Mouse (Mus musculus) CH12.LX (cell line): Measurements from ENCODE around the gene Slc22a16. TPM values are rescaled to one million over a fixed set of nuclear protein-coding genes. Genes with fewer than 3 reads are reported as not detected.

Source experiments
- DNase-seq: peaks from one replicate; pipeline ENCODE4 v3.0.0-alpha.2; 2013; ENCODE audit errors: extremely low read depth
- H3K27ac ChIP-seq: 2 replicates; pipeline ENCODE4 v1.5.1; 2012; ENCODE audit warnings: low read depth, mild to moderate bottlenecking, control low read depth, moderate library complexity; ENCODE audit not compliant: insufficient read depth
- H3K27me3 ChIP-seq: replicated peaks from 2 replicates; pipeline ENCODE3; 2012; ENCODE audit warnings: inconsistent platforms
- H3K36me3 ChIP-seq, 2 experiments: replicated peaks in 1 of 2; 2 replicates each; pipeline versions ENCODE3 to v1.6.1; 2012; ENCODE audit warnings: inconsistent platforms in 1 of 2, low read length in 1 of 2, mild to moderate bottlenecking in 1 of 2, mixed read lengths in 1 of 2, moderate library complexity in 1 of 2; ENCODE audit not compliant: control insufficient read depth in 1 of 2, insufficient read depth in 1 of 2
- H3K4me1 ChIP-seq, 2 experiments: 2 replicates each; pipeline ENCODE4 v1.6.1; 2012; ENCODE audit warnings: inconsistent platforms in 1 of 2, moderate library complexity in 1 of 2; ENCODE audit not compliant: insufficient read depth in 2 of 2, control insufficient read depth in 1 of 2
- H3K4me2 ChIP-seq: 2 replicates; pipeline ENCODE4 v1.6.1; 2012; ENCODE audit warnings: low read depth, mild to moderate bottlenecking, control low read depth; ENCODE audit not compliant: poor library complexity, insufficient read depth, severe bottlenecking
- H3K4me3 ChIP-seq, 3 experiments: fragments of 150-350 bp in 1 of 3; sonication (generic) in 1 of 3; replicated peaks in 1 of 3; 2 replicates each; pipeline versions ENCODE3 to v1.5.1; 2011 to 2012; ENCODE audit warnings: low read depth in 2 of 3, low read length in 2 of 3, mild to moderate bottlenecking in 2 of 3, moderate library complexity in 2 of 3, control low read depth in 1 of 3, improper control_type of control experiment in 1 of 3, inconsistent platforms in 1 of 3, mixed read lengths in 1 of 3; ENCODE audit not compliant: poor library complexity in 1 of 3
- H3K79me2 ChIP-seq: replicated peaks from 2 replicates; pipeline ENCODE4 v1.6.1; 2012; ENCODE audit warnings: mild to moderate bottlenecking, moderate library complexity; ENCODE audit not compliant: control insufficient read depth, poor library complexity, insufficient read depth, severe bottlenecking; ENCODE audit errors: extremely low read depth
- H3K9ac ChIP-seq: 2 replicates; pipeline ENCODE4 v1.6.1; 2012; ENCODE audit warnings: low read depth, mild to moderate bottlenecking, control low read depth, moderate library complexity; ENCODE audit not compliant: insufficient read depth
- H3K9me3 ChIP-seq: replicated peaks from 2 replicates; pipeline ENCODE3; 2012; ENCODE audit warnings: low read length, inconsistent platforms, mixed read lengths
- BHLHE40 ChIP-seq: IDR thresholded peaks from 2 replicates; pipeline ENCODE4 v1.6.1; 2011; ENCODE audit warnings: mild to moderate bottlenecking, low read depth, low read length, improper control_type of control experiment
- ETS1 ChIP-seq: conservative IDR thresholded peaks from 2 replicates; pipeline ENCODE4 v1.6.1; 2012; ENCODE audit warnings: low read depth, mild to moderate bottlenecking, inconsistent platforms, low read length, improper control_type of control experiment, moderate library complexity
- GABPA ChIP-seq: IDR thresholded peaks from 2 replicates; pipeline ENCODE4 v1.6.1; 2012; ENCODE audit warnings: low read depth, low read length, improper control_type of control experiment, inconsistent platforms; ENCODE audit not compliant: insufficient replicate concordance
- IRF4 ChIP-seq: IDR thresholded peaks from 2 replicates; pipeline ENCODE4 v1.6.1; 2014; ENCODE audit warnings: low read depth, mild to moderate bottlenecking, inconsistent platforms, low read length, improper control_type of control experiment
- KAT2A ChIP-seq: IDR thresholded peaks from 2 replicates; pipeline ENCODE4 v1.6.1; 2012; ENCODE audit warnings: low read length, improper control_type of control experiment, inconsistent platforms; ENCODE audit not compliant: insufficient replicate concordance
- MAFK ChIP-seq: IDR thresholded peaks from 2 replicates; pipeline ENCODE4 v1.6.1; 2011; ENCODE audit warnings: low read length, improper control_type of control experiment; ENCODE audit not compliant: insufficient replicate concordance
- MAZ ChIP-seq: IDR thresholded peaks from 2 replicates; pipeline ENCODE4 v1.6.1; 2012; ENCODE audit warnings: low read depth, mild to moderate bottlenecking, inconsistent platforms, low read length, improper control_type of control experiment, moderate library complexity
- MEF2A ChIP-seq: IDR thresholded peaks from 2 replicates; pipeline ENCODE4 v1.6.1; 2014; ENCODE audit warnings: low read depth, mild to moderate bottlenecking, inconsistent platforms, low read length, improper control_type of control experiment, borderline replicate concordance
- MXI1 ChIP-seq: IDR thresholded peaks from 2 replicates; pipeline ENCODE4 v1.6.1; 2011; ENCODE audit warnings: mild to moderate bottlenecking, low read depth, low read length, improper control_type of control experiment
- MYC ChIP-seq: IDR thresholded peaks from 2 replicates; pipeline ENCODE4 v1.6.1; 2011; ENCODE audit warnings: low read depth, mild to moderate bottlenecking, improper control_type of control experiment, low read length
- NELFE ChIP-seq: IDR thresholded peaks from 2 replicates; pipeline ENCODE4 v1.6.1; 2011; ENCODE audit warnings: low read depth, low read length, improper control_type of control experiment
- PAX5 ChIP-seq: IDR thresholded peaks from 2 replicates; pipeline ENCODE4 v1.6.1; 2012; ENCODE audit warnings: low read length, inconsistent platforms, mixed read lengths
- POLR2A ChIP-seq: IDR thresholded peaks from 2 replicates; pipeline ENCODE4 v1.6.1; 2011; ENCODE audit warnings: low read depth, mild to moderate bottlenecking, improper control_type of control experiment, low read length
- POLR2AphosphoS2 ChIP-seq: IDR thresholded peaks from 2 replicates; pipeline ENCODE4 v1.6.1; 2011; ENCODE audit warnings: low read depth, low read length, improper control_type of control experiment
- RCOR1 ChIP-seq: conservative IDR thresholded peaks from 2 replicates; pipeline ENCODE4 v1.6.1; 2012; ENCODE audit warnings: low read depth, mild to moderate bottlenecking, inconsistent platforms, low read length, improper control_type of control experiment
- SIN3A ChIP-seq: IDR thresholded peaks from 2 replicates; pipeline ENCODE4 v1.6.1; 2012; ENCODE audit warnings: low read length, improper control_type of control experiment, inconsistent platforms
- TCF12 ChIP-seq: IDR thresholded peaks from 2 replicates; pipeline ENCODE4 v1.6.1; 2014; ENCODE audit warnings: low read depth, mild to moderate bottlenecking, inconsistent platforms, low read length, improper control_type of control experiment
- USF1 ChIP-seq: IDR thresholded peaks from 2 replicates; pipeline ENCODE4 v1.6.1; 2014; ENCODE audit warnings: low read depth, mild to moderate bottlenecking, inconsistent platforms, low read length, improper control_type of control experiment
- USF2 ChIP-seq: conservative IDR thresholded peaks from 2 replicates; pipeline ENCODE4 v1.6.1; 2011; ENCODE audit warnings: low read depth, low read length, improper control_type of control experiment
- ZC3H11A ChIP-seq: IDR thresholded peaks from 2 replicates; pipeline ENCODE4 v1.6.1; 2012; ENCODE audit warnings: low read depth, mild to moderate bottlenecking, inconsistent platforms, low read length, improper control_type of control experiment
- ZKSCAN1 ChIP-seq: IDR thresholded peaks from 2 replicates; pipeline ENCODE4 v1.6.1; 2012; ENCODE audit warnings: low read depth, inconsistent platforms, low read length, improper control_type of control experiment, borderline replicate concordance
- ZMIZ1 ChIP-seq: IDR thresholded peaks from 2 replicates; pipeline ENCODE4 v1.6.1; 2012; ENCODE audit warnings: low read depth, mild to moderate bottlenecking, inconsistent platforms, low read length, improper control_type of control experiment
- ZNF384 ChIP-seq: IDR thresholded peaks from 2 replicates; pipeline ENCODE4 v1.6.1; 2012; ENCODE audit warnings: low read depth, low read length, improper control_type of control experiment, inconsistent platforms
- dilution Hi-C: fragments of 300-500 bp; cut with MboI; formaldehyde crosslinking; loops from 2 replicates; pipeline ENCODE4 v1.14.3; 2020; ENCODE audit warnings: low sequenced_read_pairs; ENCODE audit not compliant: extremely low pct_unique_long_range_greater_than_20kb, extremely low pct_ligation_motif_present
- in situ Hi-C: fragments of 300-500 bp; cut with MboI; formaldehyde crosslinking; loops from 3 replicates; pipeline ENCODE4 v1.14.3; 2019; ENCODE audit warnings: low sequenced_read_pairs, low pct_ligation_motif_present, low pct_unique_long_range_greater_than_20kb, mixed read lengths
- polyA plus RNA-seq: library from polyadenylated mRNA; unstranded; fragments of >175 nt; gene quantifications from 2 replicates; pipeline ENCODE4 v1.2.1, GENCODE M21; 2012; ENCODE audit warnings: low read depth; ENCODE audit not compliant: insufficient read length
- total RNA-seq, 2 experiments: library from RNA; depleted of rRNA; stranded (reverse); fragments of 300-350 nt in 1 of 2; fragments of >200 nt in 1 of 2; gene quantifications; 2 replicates each; pipeline ENCODE4 v1.2.3; 2012 to 2014

Gene Slc22a16
- total and polyA plus RNA-seq, 3 experiments = not detected

DNA sequence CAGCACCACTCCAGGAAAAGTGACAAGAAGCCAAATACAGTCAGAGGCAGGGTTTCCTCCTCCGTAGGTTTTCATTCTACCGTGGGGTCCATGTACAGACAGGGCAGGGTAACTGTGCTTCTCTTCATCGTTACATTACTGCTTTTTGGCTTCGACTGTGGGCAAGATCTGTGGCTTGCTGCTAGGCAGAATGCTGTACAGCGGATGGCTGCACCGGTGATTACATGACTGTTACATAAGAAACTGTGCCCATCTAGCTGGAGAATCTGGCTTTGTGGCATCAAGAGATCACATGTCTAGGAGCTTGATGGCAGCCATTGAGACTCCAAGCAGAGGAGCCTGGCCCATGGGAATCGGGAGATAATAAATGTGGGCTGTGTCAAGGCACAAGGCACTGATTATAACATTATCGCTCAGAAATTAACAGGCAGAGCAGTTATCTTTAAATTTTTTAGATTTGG lies 43.8 kb upstream of the Slc22a16 start:
- dilution Hi-C loops (no loop called here), in situ Hi-C loops (loop anchor here (5.0 to 10.0 kb wide), 2 partner anchors 269 to 472 kb away; partner anchors contain the start of gene Gtf3c6)
- Histone ChIP-seq H3K27ac (no peak overlapping the region), H3K4me2 (no peak overlapping the region), H3K36me3 (no peaks in the 10 kb centered on the region), H3K4me3 (no peak overlapping the region), H3K27me3 (no peaks in the 10 kb centered on the region), H3K79me2 (no peaks in the 10 kb centered on the region), H3K4me1 (peaks cover 6 to 39% of the 10 kb centered on the region in 2 experiments), H3K9ac (no peak overlapping the region), H3K9me3 (no peaks in the 10 kb centered on the region)
- no peak for DNase-seq
- TF ChIP-seq GABPA (no peak), IRF4 (no peak), MXI1 (no peak), RCOR1 (no peak), PAX5 (no peak), MAFK (no peak), POLR2AphosphoS2 (no peak), USF2 (no peak), ETS1 (no peak), ZNF384 (no peak), KAT2A (no peak), POLR2A (no peak), SIN3A (no peak), MYC (no peak), TCF12 (no peak), NELFE (no peak), ZC3H11A (no peak), MEF2A (no peak)

GRCm38 (mm10) chr10:40526986-40527385 lies 43.1 kb upstream of the Slc22a16 start:
- no peak overlapping the region for H3K27ac ChIP-seq

More at GRCm38 (mm10) chr10:40526986-40527385, 43.1 kb upstream of the Slc22a16 start:
- TF ChIP-seq USF2 (no peak), USF1 (no peak), IRF4 (no peak), ZNF384 (no peak), BHLHE40 (no peak), ZKSCAN1 (no peak), POLR2AphosphoS2 (no peak), PAX5 (no peak), NELFE (no peak), ZMIZ1 (no peak), SIN3A (no peak), ZC3H11A (no peak), MAZ (no peak)
- TF ChIP-seq, all 38 proteins: peak for 0
- H3K9ac ChIP-seq = no peak overlapping the region
- no peak for DNase-seq
- H3K4me3 ChIP-seq = no peak overlapping the region
- no peaks in the 10 kb centered on the region for H3K27me3 ChIP-seq
- in situ Hi-C loops = loop anchor here (5.0 to 10.0 kb wide), 2 partner anchors 270 to 472 kb away; partner anchors contain the start of gene Gtf3c6
- no peaks in the 10 kb centered on the region for H3K36me3 ChIP-seq
- peak overlapping the region; percentile 37; the same call in 1 of the 2 replicates for H3K4me2 ChIP-seq
- H3K79me2 ChIP-seq = no peaks in the 10 kb centered on the region
- H3K4me1 ChIP-seq = peaks cover 6 to 39% of the 10 kb centered on the region in 2 experiments
- H3K9me3 ChIP-seq = no peaks in the 10 kb centered on the region
- dilution Hi-C loops = no loop called here
